Mouse (Mus musculus): ENCODE measurements around the gene Myadml2.

Myadml2 gene

GRCm38 (mm10) chr11:120612763-120613162, 35.2 kb downstream of the Myadml2 start:
- DNase-seq (ENCODE audit: low spot score in 2 of 2), result no peak

DNA sequence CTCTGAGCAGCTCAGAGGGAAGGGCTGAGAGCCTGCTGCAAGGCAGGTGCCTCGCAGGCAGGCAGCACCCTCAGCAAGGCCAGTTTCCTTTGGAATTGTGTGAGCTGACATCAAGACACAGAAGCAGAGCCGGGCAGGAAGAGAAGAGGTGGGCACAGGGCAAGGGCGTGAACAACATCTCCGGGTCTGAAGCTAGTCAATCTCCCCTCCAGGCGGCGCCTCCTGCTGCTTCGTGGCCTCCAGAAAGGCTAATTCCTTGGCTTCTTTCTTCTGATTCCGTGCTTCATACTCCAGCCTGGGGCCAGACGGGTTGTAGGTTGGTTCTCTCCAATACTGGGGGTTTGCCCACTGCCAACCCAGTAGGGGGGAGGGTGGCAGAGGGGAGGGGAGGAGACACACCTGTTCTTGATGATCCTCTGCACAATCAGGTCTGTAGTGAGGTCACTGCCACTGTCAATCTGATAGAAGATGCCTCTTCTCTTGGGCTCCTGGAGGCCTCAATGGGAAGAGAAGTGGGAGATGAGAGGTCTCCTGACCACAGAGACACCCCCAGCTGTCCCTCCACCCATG, 37.4 kb downstream of the Myadml2 start:
- no peak for DNase-seq (ENCODE audit: low spot score in 2 of 2)

DNA sequence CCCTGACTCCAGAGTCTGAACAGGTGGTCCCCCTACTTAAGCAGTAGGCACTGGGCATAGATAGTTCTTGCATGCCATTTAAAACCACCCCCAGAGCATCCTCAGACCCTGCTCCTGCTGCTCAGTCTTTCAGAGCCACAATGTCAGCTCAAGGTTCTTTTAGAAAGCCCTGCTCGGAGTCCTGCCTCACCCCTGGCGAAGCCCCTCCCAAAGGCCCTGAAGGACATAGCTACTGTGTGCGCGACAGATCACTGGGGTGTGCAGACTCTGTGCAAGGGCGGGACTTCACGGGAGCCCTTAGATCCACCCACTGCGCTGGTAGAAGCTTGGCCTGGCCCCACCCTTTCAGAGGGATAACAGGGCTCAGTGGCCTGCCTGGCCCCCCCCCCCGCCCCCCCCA, 38.7 kb downstream of the Myadml2 start:
- no peak for DNase-seq (ENCODE audit: low spot score in 2 of 2)

- DNase-seq (ENCODE audit: low spot score in 2 of 2), result no peak
Measured at GRCm38 (mm10) chr11:120608241-120609034, 39.5 kb downstream of the Myadml2 start, which contains the start of gene Npb. Gene Npb, plus strand, starts transcription at chr11:120608477.

GRCm38 (mm10) chr11:120606764-120607163, 41.2 kb downstream of the Myadml2 start:
- no peak for DNase-seq (ENCODE audit: low spot score in 2 of 2)

GRCm38 (mm10) chr11:120605667-120606066, 42.3 kb downstream of the Myadml2 start:
- DNase-seq (ENCODE audit: low spot score in 2 of 2), result no peak

DNA sequence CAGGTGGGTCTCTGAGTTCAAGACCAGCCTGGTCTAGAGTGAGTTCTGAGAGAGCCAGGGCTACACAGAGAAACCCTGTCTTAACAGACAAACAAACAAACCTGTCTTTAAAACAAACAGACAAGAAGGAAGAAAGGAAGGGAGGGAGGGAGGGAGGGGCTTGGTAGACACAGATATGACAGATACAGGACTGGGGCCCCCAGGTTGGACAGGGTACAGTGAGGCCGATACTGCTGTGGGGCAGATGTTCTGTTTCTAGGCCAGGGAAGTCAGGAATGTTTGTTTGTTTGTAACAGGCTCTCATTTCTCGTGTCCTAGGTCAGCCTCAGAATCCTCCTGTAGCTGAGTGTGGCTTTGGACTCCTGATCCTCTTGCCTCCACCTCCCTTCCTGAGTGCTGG, 44.4 kb downstream of the Myadml2 start:
- no peak for DNase-seq (ENCODE audit: low spot score in 2 of 2)

DNA sequence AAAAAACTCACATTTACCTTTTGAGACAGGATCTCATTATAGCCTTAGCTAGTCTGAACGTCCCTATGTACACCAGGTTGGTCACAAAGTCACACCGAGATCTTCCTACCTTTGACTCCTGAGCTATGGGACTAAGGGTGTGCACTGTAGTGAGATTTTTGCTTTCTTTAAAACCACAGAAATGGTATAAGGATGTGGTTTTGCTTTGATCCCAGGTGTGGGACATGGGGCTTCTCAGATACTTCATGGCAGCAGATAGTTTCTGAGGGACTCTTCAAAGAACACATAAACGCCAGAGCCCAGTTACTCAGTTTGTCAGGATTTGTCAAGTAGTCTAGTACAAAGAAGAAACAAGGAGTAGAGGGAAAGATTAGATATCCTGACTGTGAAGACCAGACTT, 47.2 kb downstream of the Myadml2 start:
- no peak for DNase-seq (ENCODE audit: low spot score in 2 of 2)

DNA sequence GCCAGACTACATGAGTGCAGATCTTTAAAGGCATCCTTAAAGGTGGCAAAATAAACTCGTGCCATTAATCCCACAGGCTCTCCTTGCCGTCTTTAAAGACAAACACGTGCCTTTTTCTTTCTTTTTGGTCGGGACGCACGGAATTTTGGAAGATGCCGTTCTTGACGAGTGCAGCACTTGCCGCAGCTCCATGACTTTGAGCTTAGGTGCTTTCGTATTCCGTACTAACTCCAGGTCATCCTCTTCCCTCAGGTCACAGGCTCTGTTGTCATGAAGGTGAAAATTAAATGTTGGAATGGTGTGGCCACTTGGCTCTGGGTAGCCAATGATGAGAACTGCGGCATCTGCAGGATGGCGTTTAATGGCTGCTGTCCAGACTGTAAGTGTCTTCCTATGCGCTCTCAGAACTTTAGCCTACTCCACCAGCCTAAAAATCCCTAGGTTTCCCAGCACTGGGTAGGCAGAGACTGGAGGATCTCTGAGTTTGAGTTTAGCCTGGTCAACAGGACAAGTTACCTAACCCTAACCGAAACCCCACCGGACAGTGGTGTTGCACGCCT, 48.9 kb downstream of the Myadml2 start:
- DNase-seq (ENCODE audit: low spot score in 2 of 2), result no peak

DNA sequence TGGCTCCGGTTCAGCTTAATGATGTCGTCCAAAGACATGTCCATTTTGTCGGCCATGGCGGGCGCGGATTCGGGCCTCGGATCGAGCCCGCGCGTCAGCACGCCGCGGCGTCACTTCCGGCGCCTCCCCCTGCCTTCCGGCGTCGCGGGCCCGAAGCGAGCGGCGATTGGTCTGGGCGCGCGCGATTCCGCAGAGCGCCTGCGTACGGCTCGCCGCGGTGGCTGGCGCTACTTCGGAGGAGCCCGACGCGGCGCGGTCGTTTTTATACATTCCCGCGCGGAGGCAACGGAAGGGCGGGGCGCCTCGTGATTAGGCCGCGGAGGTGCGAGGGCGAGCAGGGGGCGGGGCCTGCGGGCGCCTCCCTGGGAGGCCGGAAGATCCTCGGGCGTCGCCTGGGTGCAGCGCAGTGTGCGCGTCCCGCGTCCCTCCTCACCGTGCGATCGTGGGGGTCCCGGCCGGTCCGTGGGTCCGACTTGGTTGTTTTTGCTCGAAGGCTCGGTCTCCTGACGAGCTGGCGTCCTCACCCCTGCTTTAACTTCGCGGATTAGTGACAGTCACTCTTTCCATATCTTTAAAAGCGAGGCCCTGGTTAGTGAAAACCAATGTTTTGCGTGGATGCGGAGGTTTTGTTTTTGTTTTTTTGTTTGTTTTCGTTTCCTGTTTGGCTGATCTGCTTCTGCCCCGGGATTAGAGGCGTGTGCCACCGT, 49.5 kb downstream of the Myadml2 start, which contains the start of the genes Alyref and Anapc11:
TSS of gene Alyref (minus strand) at position 83 of the 707 bp plus-strand sequence.
TSS of gene Anapc11 (plus strand) at position 139 of the 707 bp plus-strand sequence.
- DNase-seq (ENCODE audit: low spot score in 2 of 2), result peak; percentile 87 to 90

GRCm38 (mm10) chr11:120597240-120598235, 50.4 kb downstream of the Myadml2 start:
- DNase-seq (ENCODE audit: low spot score in 2 of 2), result no peak

All from urinary bladder, adult 18-20 months (tissue).